In genomic region chr2:126674441-126675168, GRCm38 (mm10) we compare ENCODE assay signal across 8 mouse cellular contexts. TPM values are rescaled to one million over a fixed set of nuclear protein-coding genes. Genes with fewer than 3 reads are reported as not detected.
A peak's percentile ranks its signal among the peaks of the same experiment; 100 is the strongest.
DNase-seq lines count a peak whose midpoint lies in the region; ATAC-seq and TF ChIP-seq lines count a peak whose summit lies in the region.

No protein-coding gene starts in this region.

- peak overlapping the region; percentile 57 for H3K4me2 ChIP-seq in hindbrain, postnatal 0 days (ENCODE audit: low read depth, low read length)

- no peaks in the 10 kb centered on the region for H3K9me3 ChIP-seq in hindbrain, postnatal 0 days (ENCODE audit: low read length)
- no peaks in the 10 kb centered on the region for H3K9me3 ChIP-seq in limb, embryonic 10.5 days (replicated peaks)
- H3K9me3 ChIP-seq in midbrain, embryonic 10.5 days (replicated peaks) = no peaks in the 10 kb centered on the region

- H3K9ac ChIP-seq in hindbrain, postnatal 0 days (replicated peaks; ENCODE audit: low read length) = peak overlapping the region; percentile 100

- peak overlapping the region; percentile 100 for H3K27ac ChIP-seq in hindbrain, postnatal 0 days
- peak overlapping the region; percentile 100 for H3K27ac ChIP-seq in limb, embryonic 10.5 days
- peak overlapping the region; percentile 100 for H3K27ac ChIP-seq in midbrain, embryonic 10.5 days (replicated peaks)
- peak overlapping the region; percentile 97 for H3K27ac ChIP-seq in small intestine, adult 2 months (ENCODE audit: insufficient read depth, low read depth, low read length)

- H3K4me3 ChIP-seq in hindbrain, postnatal 0 days (ENCODE audit: low read length) = peak overlapping the region; percentile 89
- H3K4me3 ChIP-seq in limb, embryonic 10.5 days = peak overlapping the region; percentile 95
- H3K4me3 ChIP-seq in midbrain, embryonic 10.5 days = peak overlapping the region; percentile 94
- peak overlapping the region; percentile 97 for H3K4me3 ChIP-seq in small intestine, adult 2 months (ENCODE audit: low read depth, low read length)

- peak; percentile 41; the same call in 1 of the 2 replicates for TF ChIP-seq POLR2A in small intestine, adult 2 months (IDR thresholded peaks at IDR 0.05; ENCODE audit: low read depth, low read length)

- under 1% methylated on average over 74 of the region's 77 CpGs for WGBS in hindbrain, postnatal 0 days
- WGBS in limb, embryonic 10.5 days = under 1% methylated on average over 75 of the region's 77 CpGs
- under 1% methylated on average over 75 of the region's 77 CpGs for WGBS in midbrain, embryonic 10.5 days
- WGBS in small intestine, adult 2 months = under 1% methylated on average over 76 of the region's 77 CpGs

- DNase-seq in cerebellum, adult 11 months = peak; percentile 39
- no peak for DNase-seq in cerebellum, adult 9-11 months
- peak; percentile 48 for DNase-seq in c-Kit-negative CD71-positive TER-119-positive erythroid progenitor cells, embryonic 14.5 days (ENCODE audit: low read depth, low spot score)
- DNase-seq in frontal cortex, postnatal 10 days (ENCODE audit: low spot score in 2 of 2) = peak; percentile 24 to 48
- DNase-seq in hindbrain, postnatal 0 days (ENCODE audit: low spot score) = peak; percentile 57
- peak; percentile 81 for DNase-seq in limb, embryonic 10.5 days (ENCODE audit: low spot score)
- no peak for DNase-seq in midbrain, embryonic 10.5 days (ENCODE audit: low spot score)

- no peak for TF ChIP-seq CTCF in hindbrain, postnatal 0 days (IDR thresholded peaks at IDR 0.05; ENCODE audit: low read depth)
- no peak for TF ChIP-seq CTCF in small intestine, adult 2 months (IDR thresholded peaks at IDR 0.05; ENCODE audit: extremely low read depth, insufficient read length, insufficient replicate concordance, low read depth, low read length)

- peaks cover 17% of the 10 kb centered on the region for H3K4me1 ChIP-seq in hindbrain, postnatal 0 days (ENCODE audit: insufficient read depth, low read length)
- peaks cover 20% of the 10 kb centered on the region for H3K4me1 ChIP-seq in limb, embryonic 10.5 days
- H3K4me1 ChIP-seq in midbrain, embryonic 10.5 days = peaks cover 31% of the 10 kb centered on the region
- H3K4me1 ChIP-seq in small intestine, adult 2 months (ENCODE audit: control insufficient read depth, insufficient read depth, insufficient read length, low read length) = no peaks in the 10 kb centered on the region; the same call in 1 of the 2 replicates

- no peaks in the 10 kb centered on the region for H3K36me3 ChIP-seq in hindbrain, postnatal 0 days (ENCODE audit: insufficient read depth, low read length)
- H3K36me3 ChIP-seq in limb, embryonic 10.5 days = peaks cover 37% of the 10 kb centered on the region
- peaks cover 34% of the 10 kb centered on the region for H3K36me3 ChIP-seq in midbrain, embryonic 10.5 days
- no peaks in the 10 kb centered on the region for H3K36me3 ChIP-seq in small intestine, adult 2 months (ENCODE audit: control insufficient read depth, insufficient read depth, low read length)

- no peaks in the 10 kb centered on the region for H3K27me3 ChIP-seq in hindbrain, postnatal 0 days (ENCODE audit: insufficient read depth, low read length)
- H3K27me3 ChIP-seq in limb, embryonic 10.5 days (ENCODE audit: low read depth, poor library complexity, severe bottlenecking) = no peaks in the 10 kb centered on the region
- H3K27me3 ChIP-seq in midbrain, embryonic 10.5 days (ENCODE audit: low read depth, poor library complexity, severe bottlenecking) = no peaks in the 10 kb centered on the region
- H3K27me3 ChIP-seq in small intestine, adult 2 months (ENCODE audit: control insufficient read depth, insufficient read depth, low read length) = no peaks in the 10 kb centered on the region

- peak; percentile 69 for ATAC-seq in hindbrain, postnatal 0 days

RNA-seq across cellular contexts. Expression of gene Gabpb1, which starts 1.5 kb away (rescaled TPM):
- 15.2 and 16.9 TPM in 2 replicates for total RNA-seq in hindbrain, postnatal 0 days (2014; rRNA removed)
- 25.2 and 27.0 TPM in 2 replicates for polyA plus RNA-seq in hindbrain, postnatal 0 days (2015; fragmentation: Nextera tagmentation; extraction: Ambion mirVana)
- 92.0 and 103 TPM in 2 replicates for polyA plus RNA-seq in limb, embryonic 10.5 days (2016; fragmentation: Nextera tagmentation; extraction: Ambion mirVana)
- polyA plus RNA-seq in midbrain, embryonic 10.5 days (2016; fragmentation: Nextera tagmentation; extraction: Ambion mirVana) = 77.2 and 78.6 TPM in 2 replicates
- polyA plus RNA-seq in small intestine, adult 2 months (2012; rRNA removed) = 3.3 and 5.0 TPM in 2 replicates

RNA-seq across cellular contexts. Expression of gene Usp8, which starts 32.5 kb away (rescaled TPM):
- total RNA-seq in hindbrain, postnatal 0 days (2014; rRNA removed) = 15.6 and 20.3 TPM in 2 replicates
- 20.9 and 22.3 TPM in 2 replicates for polyA plus RNA-seq in hindbrain, postnatal 0 days (2015; fragmentation: Nextera tagmentation; extraction: Ambion mirVana)
- 40.5 and 43.6 TPM in 2 replicates for polyA plus RNA-seq in limb, embryonic 10.5 days (2016; fragmentation: Nextera tagmentation; extraction: Ambion mirVana)
- 38.1 and 42.3 TPM in 2 replicates for polyA plus RNA-seq in midbrain, embryonic 10.5 days (2016; fragmentation: Nextera tagmentation; extraction: Ambion mirVana)
- 3.6 and 7.5 TPM in 2 replicates for polyA plus RNA-seq in small intestine, adult 2 months (2012; rRNA removed)

RNA-seq across cellular contexts. Expression of gene Hdc, which starts 55.5 kb away (rescaled TPM):
- total RNA-seq in hindbrain, postnatal 0 days (2014; rRNA removed) = 0.86 and 1.2 TPM in 2 replicates
- 2.3 TPM in 2 replicates for polyA plus RNA-seq in hindbrain, postnatal 0 days (2015; fragmentation: Nextera tagmentation; extraction: Ambion mirVana)
- 0.18 and 0.31 TPM in 2 replicates for polyA plus RNA-seq in limb, embryonic 10.5 days (2016; fragmentation: Nextera tagmentation; extraction: Ambion mirVana)
- 0.31 and 0.55 TPM in 2 replicates for polyA plus RNA-seq in midbrain, embryonic 10.5 days (2016; fragmentation: Nextera tagmentation; extraction: Ambion mirVana)
- 1.0 and 1.2 TPM in 2 replicates for polyA plus RNA-seq in small intestine, adult 2 months (2012; rRNA removed)

Comparison
In these comparisons a context has a peak if more than half of its experiments do, and no peak if none do; other contexts are left out.
1. DNase-seq: peak in cerebellum, adult 11 months (single experiment), c-Kit-negative CD71-positive TER-119-positive erythroid progenitor cells, embryonic 14.5 days (single experiment), frontal cortex, postnatal 10 days (2 of 2), hindbrain, postnatal 0 days (single experiment) and limb, embryonic 10.5 days (single experiment); none in cerebellum, adult 9-11 months (single experiment) and midbrain, embryonic 10.5 days (single experiment).
2. Peak in every context shown above with its lines, with median percentiles within 50 percentile points of each other: H3K27ac ChIP-seq and H3K4me3 ChIP-seq.